Comparison of ENCODE assay signal across 9 mouse cellular contexts in the genomic region with DNA sequence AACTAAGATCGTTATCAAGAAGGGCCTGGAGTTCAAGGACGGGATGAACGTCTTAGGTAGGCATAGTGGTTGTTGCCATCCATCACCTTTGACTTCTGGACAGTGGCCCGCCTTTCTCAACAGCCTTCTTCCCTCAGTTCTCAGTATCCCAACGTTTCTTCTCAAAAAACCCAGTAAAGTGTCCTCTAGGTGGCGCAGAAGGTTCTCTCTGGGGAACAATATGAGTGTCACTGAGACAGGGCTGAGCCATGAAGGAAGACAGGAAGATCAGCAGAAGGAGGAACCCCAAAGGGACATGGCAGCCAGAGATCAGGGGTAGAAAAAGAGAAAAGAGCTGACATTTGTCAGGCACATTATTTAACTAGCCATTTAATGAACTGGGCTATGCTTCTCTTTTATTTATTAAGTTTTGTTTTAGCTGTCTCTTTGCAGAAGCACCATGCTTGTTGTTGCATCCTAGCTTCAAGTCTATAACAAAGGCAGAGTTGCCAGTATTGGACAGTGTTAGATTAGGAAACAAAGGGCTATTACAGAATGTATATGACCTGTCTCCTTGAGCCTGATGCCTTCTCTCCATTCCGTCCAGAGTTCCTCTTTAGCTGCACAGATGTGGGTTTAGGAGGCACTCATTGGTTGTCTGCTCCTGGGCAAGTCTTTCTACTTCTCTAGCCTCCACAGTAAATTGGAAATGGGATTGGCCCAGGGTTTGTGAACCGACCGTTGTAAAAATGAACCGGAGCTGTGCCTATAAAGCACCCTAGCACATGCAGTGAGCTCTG.
DNase-seq lines count a peak whose midpoint lies in the region; ATAC-seq lines count a peak whose summit lies in the region.
"Had no signal": no experiment of that assay in that cellular context is flagged by ENCODE, and none has a peak within 500 bp of the region (broad histone marks: within the 10 kb centered on the region; RNA-seq: fewer than 3 reads in every experiment).

No protein-coding gene starts in this region.

- H3K9ac ChIP-seq in midbrain, embryonic 13.5 days (replicated peaks) = no peak overlapping the region
- H3K9ac ChIP-seq: heart, embryonic 15.5 days had no signal

- 63% methylated on average over 10 of the region's 10 CpGs for WGBS in midbrain, embryonic 13.5 days

- H3K4me1 ChIP-seq in midbrain, embryonic 13.5 days (replicated peaks) = peaks cover 22% of the 10 kb centered on the region

- no peaks in the 10 kb centered on the region for H3K9me3 ChIP-seq in midbrain, embryonic 13.5 days
- H3K9me3 ChIP-seq: heart, embryonic 15.5 days had no signal

- H3K4me2 ChIP-seq in midbrain, embryonic 13.5 days (replicated peaks) = no peak overlapping the region

- ATAC-seq in cerebellum, adult (ENCODE audit: insufficient number of reproducible peaks, low FRiP score, low TSS enrichment) = no peak
- no peak for ATAC-seq in midbrain, embryonic 13.5 days

- H3K36me3 ChIP-seq in midbrain, embryonic 13.5 days = peaks cover 35% of the 10 kb centered on the region
- H3K36me3 ChIP-seq: heart, embryonic 15.5 days had no signal

- no peaks in the 10 kb centered on the region for H3K27me3 ChIP-seq in midbrain, embryonic 13.5 days
- H3K27me3 ChIP-seq: heart, embryonic 15.5 days had no signal

- H3K27ac ChIP-seq in midbrain, embryonic 13.5 days = peak overlapping the region; percentile 75; the same call in 1 of the 2 replicates
- H3K27ac ChIP-seq: heart, embryonic 15.5 days had no signal

- no peak overlapping the region for H3K4me3 ChIP-seq in midbrain, embryonic 13.5 days (replicated peaks)
- H3K4me3 ChIP-seq: heart, embryonic 15.5 days had no signal

- DNase-seq in cerebellum, postnatal 14 days = peak; percentile 64 to 74
- peak; percentile 73 for DNase-seq in A20 (ENCODE audit: low read depth, low spot score)
- peak; percentile 70 for DNase-seq in adrenal gland, postnatal 14 days
- peak; percentile 39 for DNase-seq in heart, adult 8-10 months (ENCODE audit: low spot score)
- DNase-seq in layer of hippocampus, adult 8-10 months (ENCODE audit: low spot score in 2 of 2) = peak; percentile 33 to 37
- DNase-seq in spleen, postnatal 36 days (ENCODE audit: low spot score in 2 of 2) = peak; percentile 67 to 73
